Mouse (Mus musculus): Measurements from ENCODE around the gene Ece1. TPM values are rescaled to one million over a fixed set of nuclear protein-coding genes. Genes with fewer than 3 reads are reported as not detected.

Gene Ece1
- total and polyA plus RNA-seq, 2 experiments from 2014 or later = 16.2 to 32.1 TPM

GRCm38 (mm10) chr4:138003909-138004610 lies 142.0 kb downstream of the Ece1 start:
- no peak overlapping the region for H3K27ac ChIP-seq (ENCODE audit: low read depth, low read length)
- no peak overlapping the region for H3K9ac ChIP-seq
- H3K4me3 ChIP-seq (ENCODE audit: low read depth, low read length) = no peak overlapping the region
- no peaks in the 10 kb centered on the region for H3K27me3 ChIP-seq (ENCODE audit: insufficient read depth, low read length)
- peaks cover 4% of the 10 kb centered on the region for H3K36me3 ChIP-seq (ENCODE audit: insufficient read depth)
- TF ChIP-seq CTCF (IDR thresholded peaks at IDR 0.05; ENCODE audit: low read depth) = no peak
- ATAC-seq (no peak), DNase-seq (no peak)
- no peak overlapping the region for H3K4me2 ChIP-seq (ENCODE audit: low read depth)
- H3K9me3 ChIP-seq (ENCODE audit: low read length) = no peaks in the 10 kb centered on the region
- 88% methylated on average over 11 of the region's 11 CpGs for WGBS
- 0 out of 2 replicates have a peak, but pooled peaks cover 2% of the 10 kb centered on the region for H3K4me1 ChIP-seq (ENCODE audit: insufficient read depth)

- Histone ChIP-seq H3K4me1 (ENCODE audit: insufficient read depth) (0 out of 2 replicates have a peak, but pooled peaks cover 2% of the 10 kb centered on the region), H3K9ac (no peak overlapping the region), H3K27me3 (ENCODE audit: insufficient read depth, low read length) (no peaks in the 10 kb centered on the region), H3K4me3 (ENCODE audit: low read depth, low read length) (no peak overlapping the region), H3K27ac (ENCODE audit: low read depth, low read length) (no peak overlapping the region), H3K36me3 (ENCODE audit: insufficient read depth) (peaks cover 3% of the 10 kb centered on the region), H3K4me2 (ENCODE audit: low read depth) (no peak overlapping the region), H3K9me3 (ENCODE audit: low read length) (no peaks in the 10 kb centered on the region)
- no peak for TF ChIP-seq CTCF (IDR thresholded peaks at IDR 0.05; ENCODE audit: low read depth)
- DNase-seq (no peak), ATAC-seq (no peak)
- 93% methylated on average over 1 of the region's 1 CpGs for WGBS
Measured at GRCm38 (mm10) chr4:138005781-138006180, 143.7 kb downstream of the Ece1 start.

GRCm38 (mm10) chr4:138006951-138007613 lies 145.0 kb downstream of the Ece1 start:
- Histone ChIP-seq H3K27ac (ENCODE audit: low read depth, low read length) (no peak overlapping the region), H3K36me3 (ENCODE audit: insufficient read depth) (peaks cover 3% of the 10 kb centered on the region), H3K27me3 (ENCODE audit: insufficient read depth, low read length) (no peaks in the 10 kb centered on the region), H3K9me3 (ENCODE audit: low read length) (no peaks in the 10 kb centered on the region), H3K4me1 (ENCODE audit: insufficient read depth) (no peaks in the 10 kb centered on the region), H3K9ac (no peak overlapping the region), H3K4me2 (ENCODE audit: low read depth) (no peak overlapping the region), H3K4me3 (ENCODE audit: low read depth, low read length) (no peak overlapping the region)
- no peak for TF ChIP-seq CTCF (IDR thresholded peaks at IDR 0.05; ENCODE audit: low read depth)
- no peak for ATAC-seq
- 91% methylated on average over 9 of the region's 9 CpGs for WGBS
- DNase-seq = no peak

- H3K9me3 ChIP-seq (ENCODE audit: low read length) = no peaks in the 10 kb centered on the region
- ATAC-seq = no peak
Measured at GRCm38 (mm10) chr4:138008646-138009045, 146.6 kb downstream of the Ece1 start.

GRCm38 (mm10) chr4:138009786-138010502 lies 147.9 kb downstream of the Ece1 start:
- Histone ChIP-seq H3K4me3 (ENCODE audit: low read depth, low read length) (no peak overlapping the region), H3K4me1 (ENCODE audit: insufficient read depth) (no peaks in the 10 kb centered on the region), H3K36me3 (ENCODE audit: insufficient read depth) (peaks cover 8% of the 10 kb centered on the region; the same call in 1 of the 2 replicates), H3K9ac (no peak overlapping the region), H3K4me2 (ENCODE audit: low read depth) (no peak overlapping the region), H3K27ac (ENCODE audit: low read depth, low read length) (no peak overlapping the region), H3K9me3 (ENCODE audit: low read length) (no peaks in the 10 kb centered on the region), H3K27me3 (ENCODE audit: insufficient read depth, low read length) (no peaks in the 10 kb centered on the region)
- DNase-seq (no peak), ATAC-seq (no peak)
- no peak for TF ChIP-seq CTCF (IDR thresholded peaks at IDR 0.05; ENCODE audit: low read depth)
- 92% methylated on average over 4 of the region's 4 CpGs for WGBS

More at GRCm38 (mm10) chr4:138008646-138009045, 146.6 kb downstream of the Ece1 start:
- TF ChIP-seq CTCF (IDR thresholded peaks at IDR 0.05; ENCODE audit: low read depth) = no peak
- no peak overlapping the region for H3K4me2 ChIP-seq (ENCODE audit: low read depth)
- H3K9ac ChIP-seq = no peak overlapping the region
- H3K4me1 ChIP-seq (ENCODE audit: insufficient read depth) = no peaks in the 10 kb centered on the region
- DNase-seq = no peak
- 94% methylated on average over 6 of the region's 6 CpGs for WGBS
- no peaks in the 10 kb centered on the region for H3K27me3 ChIP-seq (ENCODE audit: insufficient read depth, low read length)
- H3K4me3 ChIP-seq (ENCODE audit: low read depth, low read length) = no peak overlapping the region
- H3K36me3 ChIP-seq (ENCODE audit: insufficient read depth) = peaks cover 5% of the 10 kb centered on the region
- no peak overlapping the region for H3K27ac ChIP-seq (ENCODE audit: low read depth, low read length)

GRCm38 (mm10) chr4:138013723-138014479 lies 151.9 kb downstream of the Ece1 start:
- Histone ChIP-seq H3K4me3 (ENCODE audit: low read depth, low read length) (no peak overlapping the region), H3K27me3 (ENCODE audit: insufficient read depth, low read length) (no peaks in the 10 kb centered on the region), H3K27ac (ENCODE audit: low read depth, low read length) (no peak overlapping the region), H3K4me2 (ENCODE audit: low read depth) (no peak overlapping the region), H3K4me1 (ENCODE audit: insufficient read depth) (no peaks in the 10 kb centered on the region), H3K9ac (no peak overlapping the region), H3K36me3 (ENCODE audit: insufficient read depth) (peaks cover 20% of the 10 kb centered on the region), H3K9me3 (ENCODE audit: low read length) (no peaks in the 10 kb centered on the region)
- no peak for DNase-seq
- TF ChIP-seq CTCF (IDR thresholded peaks at IDR 0.05; ENCODE audit: low read depth) = no peak
- 93% methylated on average over 15 of the region's 15 CpGs for WGBS
- ATAC-seq = no peak

Other genes starting within 250 kb of the Ece1 start
- gene Rap1gap, start 197.5 kb upstream of the Ece1 start, total RNA-seq (2014; rRNA removed) = 113 and 128 TPM in 2 replicates
- gene Rap1gap, start 197.5 kb upstream of the Ece1 start, polyA plus RNA-seq (2015; fragmentation: Nextera tagmentation; extraction: Ambion mirVana) = 63.9 and 74.3 TPM in 2 replicates
- 10.1 and 11.2 TPM in 2 replicates for gene Alpl, start 65.9 kb upstream of the Ece1 start, total RNA-seq (2014; rRNA removed)
- 8.2 and 10.1 TPM in 2 replicates for gene Alpl, start 65.9 kb upstream of the Ece1 start, polyA plus RNA-seq (2015; fragmentation: Nextera tagmentation; extraction: Ambion mirVana)
- gene Eif4g3, start 130.8 kb downstream of the Ece1 start, total RNA-seq (2014; rRNA removed) = 61.9 and 67.0 TPM in 2 replicates
- 28.8 and 38.4 TPM in 2 replicates for gene Eif4g3, start 130.8 kb downstream of the Ece1 start, polyA plus RNA-seq (2015; fragmentation: Nextera tagmentation; extraction: Ambion mirVana)

Data from forebrain, postnatal 0 days (tissue).